Mouse (Mus musculus) spleen, adult 2 months (tissue): ENCODE data around the gene Olfr161.
"Not testable (repeated sequence)": the region's sequence is repeated elsewhere in the genome, so short reads cannot be mapped to it uniquely, and the experiment has no call there.

ENCODE experiments used
- CTCF ChIP-seq: fragments of 200-500 bp; IDR thresholded peaks from 2 replicates; pipeline ENCODE4 v1.5.1; 2011; ENCODE audit warnings: mild to moderate bottlenecking, inconsistent platforms; ENCODE audit not compliant: insufficient read depth, insufficient read length, insufficient replicate concordance; ENCODE audit errors: extremely low read depth
- POLR2A ChIP-seq: fragments of 200-500 bp; IDR thresholded peaks from 2 replicates; pipeline ENCODE4 v1.6.1; 2011; ENCODE audit warnings: low read depth, low read length, inconsistent platforms

- TF ChIP-seq CTCF, POLR2A: not testable (repeated sequence)
Measured at GRCm38 (mm10) chr16:3578227-3578848, 12.5 kb upstream of the Olfr161 start.
